Mouse (Mus musculus): ENCODE results near the gene Gm20388. TPM values are rescaled to one million over a fixed set of nuclear protein-coding genes. Genes with fewer than 3 reads are reported as not detected.

Gm20388 gene
- total RNA-seq, 1 experiment from 2014 or later = 35.7 TPM

DNA sequence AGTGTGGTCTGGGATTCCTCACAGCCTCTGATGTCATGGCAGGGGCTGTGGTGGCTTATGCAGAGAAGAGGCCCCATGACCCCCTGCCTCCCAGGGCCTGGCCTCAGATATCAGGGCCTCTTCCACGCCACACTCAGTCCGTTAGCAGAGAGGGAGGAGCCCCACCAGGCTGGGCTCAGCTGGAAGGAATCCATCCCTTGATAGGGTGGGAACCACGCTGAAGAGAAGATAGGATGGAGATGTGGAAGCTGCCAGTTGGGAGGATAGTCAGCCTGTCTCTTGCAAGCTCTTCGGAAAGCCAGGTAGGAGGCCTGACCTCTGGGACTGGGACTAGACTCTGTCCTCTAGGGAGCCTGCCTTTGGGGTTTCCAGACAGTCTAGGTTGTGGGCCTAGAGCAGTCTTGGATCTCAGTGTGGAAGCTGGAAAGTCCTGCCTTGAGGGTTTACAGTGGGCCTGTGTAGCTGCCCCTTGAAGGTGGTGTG is 587.7 kb downstream of the Gm20388 start:
- ATAC-seq (replicated peaks; ENCODE audit: low read depth, poor library complexity, severe bottlenecking) = peak; percentile 46; the same call in 1 of the 2 replicates

DNA sequence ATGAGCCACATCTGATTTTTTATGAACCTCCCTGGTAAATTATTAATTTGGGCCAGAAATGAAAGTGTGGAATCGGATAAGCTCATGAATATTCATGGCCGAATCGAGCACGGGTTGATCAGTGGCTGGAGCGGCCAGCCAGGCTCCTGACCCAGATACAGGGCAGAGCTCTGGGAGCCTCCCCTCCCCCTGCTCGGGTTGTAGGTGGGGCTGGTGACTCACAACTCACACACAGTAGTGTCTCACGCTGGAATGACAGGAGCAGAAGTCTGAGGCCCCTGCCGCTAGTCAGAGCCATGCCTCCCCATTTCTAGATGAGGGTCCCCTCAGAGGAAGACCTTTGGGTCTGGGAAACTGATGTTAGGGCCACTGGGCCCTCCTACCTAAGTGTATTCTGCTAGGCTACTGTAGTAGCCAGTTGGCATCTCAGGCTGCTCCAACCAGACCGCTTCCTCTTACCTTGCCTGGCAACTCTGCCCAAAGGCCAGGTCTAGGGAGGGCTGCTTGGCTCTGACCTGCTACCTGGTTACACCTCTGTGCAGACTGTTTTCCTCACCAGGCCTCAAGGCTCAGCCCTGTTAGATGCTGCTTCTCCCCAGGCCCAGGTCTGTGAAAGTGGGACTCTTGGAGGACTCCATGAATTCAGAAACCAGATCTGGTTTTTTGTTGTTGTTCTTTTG is 588.4 kb downstream of the Gm20388 start:
- 0 out of 2 replicates have a peak, but pooled peaks have one; percentile 2 for ATAC-seq (replicated peaks; ENCODE audit: low read depth, poor library complexity, severe bottlenecking)

DNA sequence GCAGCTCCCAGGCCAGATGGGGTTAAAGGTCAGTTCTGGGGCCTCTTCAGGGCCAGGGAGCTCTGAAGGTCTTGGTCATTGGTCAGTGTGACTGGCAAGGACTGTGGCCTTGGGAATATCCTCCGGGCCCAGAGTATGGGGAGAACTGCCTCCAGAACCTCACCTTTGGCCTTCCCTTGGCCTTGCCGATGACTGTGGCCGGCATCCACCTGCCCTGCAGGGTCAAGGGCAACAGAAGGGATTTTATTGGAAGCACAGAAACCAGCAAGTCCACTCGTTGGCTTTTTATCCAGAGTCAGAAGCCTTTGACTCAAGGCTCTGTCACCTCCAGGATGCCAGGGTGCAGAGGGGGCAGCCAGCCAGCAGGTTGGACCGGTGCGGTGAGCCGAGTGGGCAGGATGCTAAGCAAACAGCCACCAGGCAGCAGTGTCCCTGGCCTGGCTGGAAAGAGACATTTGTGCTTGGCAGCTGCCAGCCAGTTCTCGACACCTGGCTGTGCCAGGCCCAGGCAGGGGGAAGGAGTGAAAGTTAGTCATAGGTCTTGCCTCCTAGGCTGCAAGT is 590.1 kb downstream of the Gm20388 start:
- ATAC-seq (replicated peaks; ENCODE audit: low read depth, poor library complexity, severe bottlenecking) = no peak

DNA sequence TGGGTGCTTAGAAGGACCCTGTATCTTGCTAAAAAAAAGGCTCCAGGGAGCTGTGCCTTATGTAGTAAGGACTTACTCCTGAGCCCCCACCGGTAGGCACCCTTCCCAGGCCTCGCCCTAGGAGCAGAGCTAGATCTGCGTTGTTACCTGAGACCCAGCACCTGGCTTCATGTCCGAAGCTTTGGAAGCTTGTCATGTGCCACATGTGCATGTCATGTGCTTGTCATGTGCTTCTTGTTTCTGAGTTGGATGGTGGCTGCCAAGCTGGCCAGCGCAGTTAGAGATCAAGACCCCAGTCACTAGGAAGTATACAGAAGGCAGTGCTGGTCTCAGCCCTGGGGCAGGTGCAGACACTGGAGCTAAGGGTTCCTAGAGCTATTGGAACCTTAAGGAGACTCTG is 590.8 kb downstream of the Gm20388 start:
- no peak for ATAC-seq (replicated peaks; ENCODE audit: low read depth, poor library complexity, severe bottlenecking)

DNA sequence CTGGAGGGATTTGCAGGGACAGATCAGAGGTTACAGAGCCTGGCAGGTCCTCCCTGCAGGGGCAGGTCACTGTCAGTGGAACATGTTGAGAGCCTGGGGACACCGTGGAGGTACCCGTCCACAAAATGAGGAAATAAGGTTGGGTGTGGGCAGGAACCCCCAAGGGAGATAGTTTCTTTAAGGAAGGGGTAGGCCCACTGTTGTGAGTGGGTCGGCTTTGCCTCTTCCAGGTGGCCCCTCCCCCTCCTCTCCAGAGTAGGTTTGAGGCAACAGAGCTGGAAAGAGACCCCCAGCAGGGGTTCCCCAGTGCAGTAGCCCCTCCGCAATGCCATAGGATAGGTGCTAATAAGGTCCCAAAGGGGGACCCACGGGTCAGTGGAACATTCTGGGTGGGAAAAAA is 591.8 kb downstream of the Gm20388 start:
- ATAC-seq (replicated peaks; ENCODE audit: low read depth, poor library complexity, severe bottlenecking) = peak; percentile 31

DNA sequence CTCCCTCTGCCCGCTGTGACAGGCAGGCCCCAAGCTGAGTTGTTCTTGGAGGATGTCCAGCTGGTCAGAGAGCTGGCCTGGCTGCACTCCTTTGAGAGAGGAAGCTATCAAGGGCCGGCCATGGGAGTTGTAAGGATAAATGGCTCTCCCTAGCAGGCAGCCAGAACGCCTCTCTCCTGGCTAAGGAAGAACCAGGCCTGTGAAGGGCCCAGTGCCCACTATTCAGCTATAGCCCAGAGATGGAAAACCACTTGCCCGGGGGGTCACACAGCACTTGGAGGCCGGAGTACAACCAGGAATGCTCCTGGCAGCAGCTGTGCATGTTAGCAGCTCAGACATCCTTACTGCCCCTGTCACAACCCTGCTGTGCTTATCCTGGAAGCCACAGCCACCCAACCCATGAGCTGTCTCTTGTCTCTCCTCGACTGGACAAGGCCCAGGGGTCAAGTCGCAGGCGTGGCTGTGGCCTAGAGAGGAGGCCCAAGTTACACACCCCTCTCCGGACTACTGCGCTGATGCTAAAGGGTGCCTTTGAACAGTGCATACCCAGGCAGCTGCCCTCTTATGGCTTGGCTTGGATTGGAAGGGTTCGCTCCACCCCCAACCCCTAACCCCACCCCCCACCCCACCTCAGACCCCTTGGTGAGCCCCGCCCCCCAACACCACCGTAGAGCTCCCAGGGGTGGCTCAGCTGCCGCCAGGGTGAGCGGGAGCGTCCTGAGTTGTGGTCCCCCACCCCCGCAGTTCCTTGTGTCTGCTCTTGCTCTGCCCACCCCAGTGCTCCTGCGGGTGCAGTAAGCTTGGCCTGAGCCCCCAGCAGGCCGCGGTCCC is 593.8 kb downstream of the Gm20388 start:
- no peak for ATAC-seq (replicated peaks; ENCODE audit: low read depth, poor library complexity, severe bottlenecking)

DNA sequence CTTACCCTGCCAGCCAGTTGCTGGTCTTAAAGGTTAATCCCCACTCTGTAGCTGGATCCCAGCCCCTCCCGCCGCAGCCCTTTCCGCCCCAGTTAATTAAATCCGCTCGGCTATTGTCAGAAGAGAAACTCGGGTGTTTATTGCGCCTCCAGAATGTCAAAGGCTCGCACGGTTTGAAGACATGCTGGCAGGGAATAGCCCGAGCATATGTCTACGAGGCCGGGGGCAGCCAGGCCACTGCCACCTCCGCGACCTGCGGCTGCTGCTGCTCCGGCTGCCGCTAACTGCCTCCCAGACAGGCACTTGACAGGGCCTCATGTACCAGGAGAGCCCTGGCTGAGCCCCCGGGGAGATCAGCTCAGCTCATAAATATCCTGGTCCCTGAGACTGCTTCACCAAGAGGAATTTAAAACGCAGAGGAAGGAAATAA is 594.5 kb downstream of the Gm20388 start:
- no peak for ATAC-seq (replicated peaks; ENCODE audit: low read depth, poor library complexity, severe bottlenecking)

DNA sequence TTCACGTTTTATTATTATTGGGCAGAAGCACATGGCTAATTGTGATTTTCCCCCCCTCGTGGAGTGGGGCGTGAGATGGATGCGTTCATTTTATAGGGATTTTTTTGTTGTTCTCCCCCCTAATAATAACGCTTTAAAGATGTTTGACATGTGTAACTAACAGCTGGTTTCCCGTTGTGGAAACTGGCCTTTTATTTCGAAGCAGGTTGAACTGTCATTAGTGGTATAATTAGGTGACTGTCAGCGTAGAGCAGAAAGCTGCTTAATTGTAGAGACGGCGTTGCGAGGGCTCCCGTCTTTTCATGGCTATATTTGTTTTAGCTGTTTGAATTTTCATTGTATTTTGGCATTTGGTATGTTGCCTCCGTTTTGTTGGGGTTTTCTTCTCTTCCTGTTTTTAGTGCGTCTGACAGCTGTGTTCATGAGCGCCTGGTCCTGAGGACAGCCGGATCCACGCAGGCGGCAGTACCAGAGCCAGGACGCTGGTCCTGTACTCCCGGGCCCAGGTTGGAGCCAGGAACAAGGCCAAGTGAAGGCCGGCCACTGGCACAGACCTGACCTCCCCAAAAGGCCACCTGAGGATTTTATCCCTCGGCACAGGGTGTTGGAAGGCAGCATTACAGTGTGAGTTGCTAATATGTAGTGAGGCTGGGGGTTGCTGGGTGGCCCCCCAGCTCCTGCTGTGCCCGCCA is 595.1 kb downstream of the Gm20388 start:
- no peak for ATAC-seq (replicated peaks; ENCODE audit: low read depth, poor library complexity, severe bottlenecking)

DNA sequence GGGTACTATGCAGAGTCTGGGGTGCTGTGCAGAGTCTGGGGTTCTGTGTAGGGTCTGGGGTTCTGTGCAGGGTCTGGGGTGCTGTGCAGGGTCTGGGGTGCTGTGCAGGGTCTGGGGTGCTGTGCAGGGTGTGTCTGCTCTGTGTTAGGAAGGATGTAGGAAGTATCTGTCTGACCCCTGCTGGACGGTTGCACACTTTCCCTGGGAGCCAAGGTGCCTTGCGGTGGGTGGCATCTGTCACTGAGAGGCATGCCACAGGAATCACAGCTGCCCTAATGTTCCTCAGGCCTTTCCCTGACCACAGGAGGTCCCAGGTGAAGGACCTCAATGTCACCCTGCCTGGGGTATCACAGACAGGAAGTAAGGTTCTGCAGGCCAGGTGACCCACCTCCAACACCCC is 595.9 kb downstream of the Gm20388 start:
- ATAC-seq (replicated peaks; ENCODE audit: low read depth, poor library complexity, severe bottlenecking) = no peak

DNA sequence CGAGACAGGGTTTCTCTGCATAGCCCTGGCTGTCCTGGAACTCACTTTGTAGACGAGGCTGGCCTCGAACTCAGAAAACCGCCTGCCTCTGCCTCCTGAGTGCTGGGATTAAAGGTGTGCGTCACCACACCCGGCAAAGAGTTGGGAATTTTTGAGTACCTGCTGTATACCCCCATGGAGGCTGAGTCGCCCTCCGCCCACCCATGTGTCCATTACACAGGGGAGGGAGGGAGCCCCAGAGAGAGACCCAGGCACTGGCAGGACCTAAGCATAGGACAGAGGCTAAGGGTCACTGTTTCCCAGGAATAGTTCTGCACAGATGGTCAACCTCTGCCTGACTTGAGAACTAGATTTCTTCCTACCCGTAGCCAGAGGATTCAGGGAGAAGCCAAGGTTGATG is 596.6 kb downstream of the Gm20388 start:
- ATAC-seq (replicated peaks; ENCODE audit: low read depth, poor library complexity, severe bottlenecking) = no peak

DNA sequence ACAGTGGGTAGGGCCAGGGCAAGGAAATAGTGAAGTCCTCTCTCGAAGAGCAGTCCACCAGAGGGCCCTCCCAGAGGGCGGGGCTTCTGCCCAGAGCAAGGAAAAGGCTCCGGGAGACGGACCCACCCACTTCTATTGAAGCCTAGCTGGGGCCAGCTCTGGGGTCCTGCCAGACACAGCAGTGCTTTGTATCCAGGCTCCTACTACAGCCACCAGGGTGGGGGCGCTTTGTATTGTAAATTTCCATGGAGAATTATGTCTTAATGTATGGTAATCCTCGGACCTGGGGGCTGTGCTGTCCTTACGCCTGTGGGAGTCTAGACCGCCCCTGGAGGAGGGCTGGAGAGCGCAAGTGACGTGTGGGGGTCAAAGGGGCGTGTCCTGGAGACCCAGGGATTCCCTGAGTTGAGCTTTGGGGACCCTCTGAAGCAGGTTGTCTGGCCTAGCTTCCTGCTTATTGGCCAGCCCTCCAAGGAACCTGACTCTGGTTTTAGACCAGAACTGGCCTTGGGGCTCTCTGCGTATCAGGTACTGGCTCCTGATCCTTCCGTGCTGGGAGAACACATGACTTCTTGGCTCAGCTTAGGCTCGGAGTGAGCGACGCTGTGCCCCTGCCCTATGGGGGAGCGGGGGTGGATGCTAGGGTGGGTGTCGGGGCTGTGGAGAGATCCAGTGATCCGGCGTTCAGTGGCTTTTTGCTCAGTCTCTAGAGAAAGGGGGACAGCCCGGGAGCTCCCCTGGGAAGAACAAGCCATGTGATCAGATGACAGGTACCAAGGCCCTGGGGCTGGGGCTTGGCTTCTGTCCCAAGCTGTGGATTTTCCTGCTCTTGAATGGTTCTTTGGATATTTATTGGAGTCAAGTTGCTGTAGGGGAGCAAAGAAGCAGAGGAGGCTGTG is 598.7 kb downstream of the Gm20388 start:
- ATAC-seq (replicated peaks; ENCODE audit: low read depth, poor library complexity, severe bottlenecking) = no peak

DNA sequence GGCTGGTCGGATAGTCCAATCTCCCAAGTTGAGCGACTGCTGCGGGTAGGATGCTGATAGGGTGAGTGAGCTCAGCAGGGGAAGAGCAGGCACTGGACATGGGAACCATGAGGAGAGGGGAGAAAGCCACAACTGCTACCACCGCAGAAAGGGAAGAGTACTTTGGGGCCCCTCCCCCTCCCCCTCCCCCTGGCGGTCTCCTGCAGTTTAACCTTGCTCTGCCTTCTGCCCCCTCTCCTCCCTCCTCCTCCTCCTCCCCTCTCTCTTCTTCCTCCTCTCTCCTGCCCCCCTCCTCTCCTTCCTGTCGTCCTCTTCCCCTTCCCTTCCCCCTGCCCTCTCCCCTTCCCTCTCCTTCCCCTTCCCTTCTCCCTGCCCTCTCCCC is 599.4 kb downstream of the Gm20388 start:
- ATAC-seq (replicated peaks; ENCODE audit: low read depth, poor library complexity, severe bottlenecking) = peak; percentile 81

DNA sequence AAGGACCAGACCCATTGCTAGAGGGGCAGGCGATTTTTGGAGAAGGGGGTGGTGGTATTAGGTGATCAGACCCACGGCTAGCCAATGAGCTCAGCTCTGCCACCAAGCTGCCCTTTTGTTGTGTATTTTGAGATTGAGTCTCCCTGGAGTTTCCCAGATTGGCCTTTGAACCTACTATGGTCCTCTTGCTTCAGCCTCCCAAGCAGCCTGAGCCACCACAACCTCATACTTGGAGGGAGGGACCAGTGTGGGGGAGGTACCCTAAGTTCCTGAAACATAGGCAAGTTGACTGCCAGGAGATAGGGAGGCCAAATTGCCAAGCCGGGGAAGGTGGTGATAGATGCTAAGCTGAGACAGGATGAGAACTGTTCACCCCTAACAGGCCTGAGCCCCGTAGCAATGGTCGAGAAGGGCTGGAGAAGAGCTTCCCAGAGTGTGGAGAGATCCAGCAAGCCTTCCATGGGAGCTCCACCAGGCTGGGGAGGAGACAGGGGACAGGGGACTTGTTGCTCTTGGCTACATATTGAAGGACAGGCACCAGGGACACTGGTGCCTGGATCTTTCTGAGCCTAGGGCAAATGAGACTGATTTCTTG is 600.3 kb downstream of the Gm20388 start:
- ATAC-seq (replicated peaks; ENCODE audit: low read depth, poor library complexity, severe bottlenecking) = no peak

DNA sequence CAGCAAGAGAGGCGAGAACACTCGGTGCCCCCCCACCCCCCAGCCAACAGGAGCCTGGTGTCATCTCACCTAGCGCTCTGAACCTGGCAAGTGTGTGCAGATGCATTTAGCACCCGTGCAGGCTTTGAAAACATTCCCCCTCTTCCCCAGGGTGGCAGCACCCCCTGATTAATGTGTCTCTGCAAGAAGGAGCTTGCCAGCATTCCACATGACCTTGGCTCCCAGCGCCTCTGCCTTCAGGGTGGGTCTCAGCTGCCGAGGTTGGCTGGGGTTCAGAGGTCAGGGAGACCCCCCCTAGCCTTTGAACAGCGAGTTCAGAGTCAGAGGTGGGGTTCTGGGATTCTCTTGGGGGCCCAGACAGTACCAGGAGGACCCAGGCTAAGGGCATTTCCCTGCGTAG is 601.1 kb downstream of the Gm20388 start:
- ATAC-seq (replicated peaks; ENCODE audit: low read depth, poor library complexity, severe bottlenecking) = no peak

DNA sequence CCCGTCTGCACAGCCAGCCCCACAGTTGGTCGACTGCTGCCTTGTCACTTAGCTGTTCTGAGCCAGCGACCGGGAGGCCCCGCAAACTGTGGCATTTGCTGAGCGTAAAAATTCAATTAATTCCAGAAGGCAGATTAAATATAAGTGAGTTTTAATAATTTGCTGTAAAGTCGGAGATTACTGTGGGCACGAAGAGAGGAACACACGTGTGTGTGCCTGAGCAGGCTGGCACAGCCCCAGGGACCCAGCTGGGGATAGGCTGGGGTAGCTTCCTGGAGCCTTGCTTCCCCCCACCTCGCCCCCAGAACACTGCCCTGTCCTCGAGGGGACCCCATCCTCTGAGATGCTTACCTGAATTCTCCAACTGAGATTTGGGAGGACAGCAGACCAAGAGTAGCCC is 601.7 kb downstream of the Gm20388 start:
- ATAC-seq (replicated peaks; ENCODE audit: low read depth, poor library complexity, severe bottlenecking) = no peak

DNA sequence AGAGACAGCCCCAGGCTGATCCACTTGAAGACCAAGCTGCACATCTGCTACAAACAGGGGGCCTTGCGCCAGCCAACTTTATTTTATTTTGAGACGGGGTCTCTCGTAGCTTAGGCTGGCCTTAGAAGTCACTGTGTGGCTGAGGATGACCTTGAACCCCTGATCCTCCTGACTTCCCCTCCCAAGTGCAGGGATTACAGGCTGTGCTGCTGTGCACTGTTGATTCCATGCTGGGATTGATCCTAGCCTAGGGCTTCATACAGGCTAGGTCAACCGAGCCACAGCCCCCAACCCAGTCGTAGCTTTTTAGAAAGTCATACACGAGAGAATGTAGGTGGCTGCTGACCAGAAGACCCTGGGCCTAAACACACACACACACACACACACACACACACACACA is 602.5 kb downstream of the Gm20388 start:
- no peak for ATAC-seq (replicated peaks; ENCODE audit: low read depth, poor library complexity, severe bottlenecking)

DNA sequence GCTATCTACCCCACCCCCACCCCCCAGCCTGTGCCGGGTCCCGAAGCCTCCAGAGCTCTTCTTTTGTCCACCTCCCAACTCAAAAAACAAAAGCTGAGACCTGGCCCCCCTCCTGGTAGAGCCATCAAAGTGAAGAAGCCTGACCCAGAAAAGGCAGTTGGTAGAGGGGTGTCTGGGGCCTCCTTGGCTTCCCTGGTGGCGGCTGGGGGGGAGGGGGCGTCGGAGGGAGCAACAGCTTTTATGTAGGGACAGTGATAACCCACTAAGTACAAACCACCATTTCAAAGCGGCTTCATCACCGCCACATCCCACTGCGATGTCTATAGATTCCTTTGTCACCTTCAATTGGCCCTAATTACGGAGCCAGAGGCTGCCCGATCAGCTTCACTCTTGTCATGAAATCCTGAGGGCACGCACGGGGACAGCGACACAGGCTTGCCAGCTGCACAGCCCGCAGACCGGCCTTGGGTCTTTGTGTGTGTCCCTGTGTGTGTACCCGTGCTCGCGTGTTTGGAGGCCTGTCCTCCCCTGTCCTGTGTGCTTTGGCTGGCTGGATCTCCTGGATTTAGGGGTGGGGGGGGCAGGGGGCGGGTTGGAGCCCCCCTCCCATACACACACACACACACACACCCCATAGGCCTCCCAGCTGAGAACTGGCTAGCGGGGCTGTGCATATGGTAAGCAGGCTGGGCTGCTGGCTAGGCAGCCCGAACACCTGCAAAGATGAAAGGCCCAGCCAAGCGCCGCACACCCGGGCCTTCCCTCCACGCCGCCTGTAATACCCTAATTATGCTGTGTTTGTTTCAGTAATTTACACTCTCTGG is 603.2 kb downstream of the Gm20388 start:
- no peak for ATAC-seq (replicated peaks; ENCODE audit: low read depth, poor library complexity, severe bottlenecking)

DNA sequence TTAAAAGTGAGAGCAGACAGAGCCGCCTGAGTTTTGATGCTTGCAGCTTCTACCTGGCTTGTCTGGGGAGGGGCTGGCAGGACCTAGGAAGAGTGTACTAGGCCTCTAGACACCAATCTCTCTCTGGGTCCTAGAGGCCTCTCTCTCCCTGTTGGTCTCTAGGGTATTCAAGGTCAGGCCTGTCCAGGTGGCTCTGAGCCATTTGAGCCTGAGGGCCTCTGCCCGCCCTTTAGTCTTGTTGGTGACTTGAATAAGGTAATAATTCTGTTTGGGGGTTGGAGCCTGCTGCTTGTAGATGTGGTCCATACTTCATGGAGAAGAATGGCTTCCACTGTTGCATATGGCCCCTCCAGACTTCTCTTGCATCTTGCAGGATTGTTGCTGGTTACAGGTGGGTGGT is 604.6 kb downstream of the Gm20388 start:
- ATAC-seq (replicated peaks; ENCODE audit: low read depth, poor library complexity, severe bottlenecking) = no peak

Data from common myeloid progenitor, adult 5-6 weeks (primary cell).